ENCODE assay signal across 15 mouse cellular contexts in genomic region chr17:88273520-88273919, GRCm38 (mm10).
DNase-seq lines count a peak whose midpoint lies in the region; ATAC-seq and TF ChIP-seq lines count a peak whose summit lies in the region.
"Had no signal": no experiment of that assay in that cellular context is flagged by ENCODE, and none has a peak within 500 bp of the region (broad histone marks: within the 10 kb centered on the region; RNA-seq: fewer than 3 reads in every experiment).

No protein-coding gene starts in this region.

- ATAC-seq in kidney, postnatal 0 days (replicated peaks; ENCODE audit: low FRiP score, low read depth) = no peak
- no peak for ATAC-seq in neural tube, embryonic 15.5 days (ENCODE audit: low FRiP score)
- ATAC-seq in granulocyte monocyte progenitor cell, adult 5-6 weeks (replicated peaks; ENCODE audit: poor library complexity, severe bottlenecking) = no peak

- H3K27ac ChIP-seq in kidney, postnatal 0 days = peak overlapping the region; percentile 75
- H3K27ac ChIP-seq in neural tube, embryonic 15.5 days (replicated peaks) = peak overlapping the region; percentile 85
- H3K27ac ChIP-seq: limb, embryonic 12.5 days; liver, embryonic 15.5 days had no signal

- no peaks in the 10 kb centered on the region for H3K36me3 ChIP-seq in kidney, postnatal 0 days (ENCODE audit: insufficient read depth, low read length)
- no peaks in the 10 kb centered on the region for H3K36me3 ChIP-seq in neural tube, embryonic 15.5 days
- H3K36me3 ChIP-seq: forebrain, embryonic 15.5 days; limb, embryonic 12.5 days; liver, embryonic 15.5 days had no signal

- no peaks in the 10 kb centered on the region for H3K9me3 ChIP-seq in kidney, postnatal 0 days (replicated peaks; ENCODE audit: low read length)
- H3K9me3 ChIP-seq in neural tube, embryonic 15.5 days (replicated peaks) = no peaks in the 10 kb centered on the region
- H3K9me3 ChIP-seq: forebrain, embryonic 15.5 days; limb, embryonic 12.5 days; liver, embryonic 15.5 days had no signal

- no peak overlapping the region for H3K4me3 ChIP-seq in kidney, postnatal 0 days (replicated peaks; ENCODE audit: low read depth, low read length)
- no peak overlapping the region for H3K4me3 ChIP-seq in neural tube, embryonic 15.5 days (replicated peaks)
- H3K4me3 ChIP-seq: erythroblast, embryonic 14.5 days; forebrain, embryonic 15.5 days; limb, embryonic 12.5 days; liver, embryonic 15.5 days; myocyte had no signal

- DNase-seq in heart, adult 11 months = peak; percentile 91
- no peak for DNase-seq in heart, adult 9 months (ENCODE audit: low spot score in 2 of 2)
- no peak for DNase-seq in kidney, postnatal 0 days (ENCODE audit: low spot score)
- DNase-seq in kidney, postnatal 4 days = no peak
- DNase-seq in lung, postnatal 25 days (ENCODE audit: low spot score) = peak; percentile 21
- DNase-seq in lung, postnatal 14 days = no peak
- DNase-seq: cerebellum, adult 11 months; right cerebral cortex, adult 18-20 months had no signal

- H3K9ac ChIP-seq in kidney, postnatal 0 days (ENCODE audit: low read depth, low read length) = no peak overlapping the region
- no peak overlapping the region for H3K9ac ChIP-seq in neural tube, embryonic 15.5 days (replicated peaks)
- H3K9ac ChIP-seq: forebrain, embryonic 15.5 days; limb, embryonic 12.5 days; liver, embryonic 15.5 days had no signal

- no peak for TF ChIP-seq CTCF in kidney, postnatal 0 days (IDR thresholded peaks at IDR 0.05; ENCODE audit: low read depth)

- 80% methylated on average over 9 of the region's 9 CpGs for WGBS in kidney, postnatal 0 days
- WGBS in neural tube, embryonic 15.5 days = 89% methylated on average over 9 of the region's 9 CpGs

- no peak overlapping the region for H3K4me2 ChIP-seq in kidney, postnatal 0 days (ENCODE audit: low read length)
- H3K4me2 ChIP-seq in neural tube, embryonic 15.5 days = no peak overlapping the region
- H3K4me2 ChIP-seq: limb, embryonic 12.5 days; liver, embryonic 15.5 days had no signal

- H3K4me1 ChIP-seq in kidney, postnatal 0 days (replicated peaks; ENCODE audit: insufficient read depth, low read length) = no peaks in the 10 kb centered on the region
- peaks cover 21% of the 10 kb centered on the region for H3K4me1 ChIP-seq in neural tube, embryonic 15.5 days
- H3K4me1 ChIP-seq: limb, embryonic 12.5 days; liver, embryonic 15.5 days had no signal

- no peaks in the 10 kb centered on the region for H3K27me3 ChIP-seq in kidney, postnatal 0 days (ENCODE audit: insufficient read depth, low read length)
- H3K27me3 ChIP-seq in neural tube, embryonic 15.5 days (replicated peaks) = no peaks in the 10 kb centered on the region
- H3K27me3 ChIP-seq: forebrain, embryonic 15.5 days; limb, embryonic 12.5 days; liver, embryonic 15.5 days had no signal

Comparison
In these comparisons a context has a peak if more than half of its experiments do, and no peak if none do; other contexts are left out.
1. DNase-seq: peak in heart, adult 11 months (single experiment) and lung, postnatal 25 days (single experiment); none in heart, adult 9 months (0 of 2), kidney, postnatal 0 days (single experiment), kidney, postnatal 4 days (0 of 2) and lung, postnatal 14 days (single experiment).